Mouse (Mus musculus) urinary bladder, postnatal 4 days (tissue): ENCODE results near the gene Rtn4rl2.
A peak's percentile ranks its signal among the peaks of the same experiment; 100 is the strongest.

ENCODE experiments used
- DNase-seq, 2 experiments: peaks; one replicate each; pipeline ENCODE4 v3.0.0; 2021 to 2022; ENCODE audit warnings: low spot score in 2 of 2

The Rtn4rl2 gene

DNA sequence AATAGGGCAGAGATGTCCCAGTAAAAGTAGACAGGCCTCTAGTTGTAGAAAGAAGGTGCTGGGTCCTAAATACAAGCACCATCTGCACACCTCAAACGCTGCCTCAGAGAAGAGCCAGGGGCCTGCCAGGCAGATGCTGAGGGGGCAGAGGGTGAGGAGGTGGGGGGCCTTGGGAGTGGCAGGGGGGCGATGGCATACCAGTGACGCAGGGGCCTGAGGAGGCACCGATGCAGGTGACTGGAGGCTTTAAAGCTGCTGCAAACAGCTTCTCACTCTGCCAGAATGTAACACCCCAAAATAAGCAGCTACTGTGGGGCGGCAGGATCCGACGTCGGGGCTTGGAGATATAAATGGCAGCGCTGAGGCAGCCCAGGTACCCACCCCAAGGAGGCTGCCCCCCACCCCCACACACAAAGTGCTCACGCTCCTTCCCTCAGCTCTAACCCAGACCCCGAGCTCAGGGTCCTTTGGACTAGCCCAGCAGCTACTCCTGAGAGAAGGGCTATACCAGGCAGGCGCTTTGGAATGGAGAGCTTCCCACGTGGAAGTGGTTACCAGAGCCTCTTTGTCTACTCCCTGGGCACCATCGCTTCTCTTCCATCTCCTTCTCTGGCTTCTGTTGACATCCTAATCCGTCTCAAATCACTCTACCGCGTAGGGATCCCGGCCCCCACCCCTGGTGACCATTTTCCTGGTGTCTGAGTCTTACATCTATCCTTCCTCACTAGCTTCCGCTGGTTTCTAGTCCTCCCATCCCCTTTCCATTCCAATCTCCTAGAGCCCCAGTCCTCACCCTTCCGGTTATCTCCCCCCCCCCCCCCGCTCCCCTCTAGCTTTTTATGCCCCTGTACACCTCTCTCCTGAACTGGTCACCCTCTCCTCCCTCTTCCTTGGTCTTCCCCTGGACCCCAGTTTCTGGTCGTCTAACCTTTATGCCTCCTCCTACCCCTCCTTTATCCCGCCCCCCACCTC is 1.1 kb downstream of the Rtn4rl2 start:
- no peak for DNase-seq

DNA sequence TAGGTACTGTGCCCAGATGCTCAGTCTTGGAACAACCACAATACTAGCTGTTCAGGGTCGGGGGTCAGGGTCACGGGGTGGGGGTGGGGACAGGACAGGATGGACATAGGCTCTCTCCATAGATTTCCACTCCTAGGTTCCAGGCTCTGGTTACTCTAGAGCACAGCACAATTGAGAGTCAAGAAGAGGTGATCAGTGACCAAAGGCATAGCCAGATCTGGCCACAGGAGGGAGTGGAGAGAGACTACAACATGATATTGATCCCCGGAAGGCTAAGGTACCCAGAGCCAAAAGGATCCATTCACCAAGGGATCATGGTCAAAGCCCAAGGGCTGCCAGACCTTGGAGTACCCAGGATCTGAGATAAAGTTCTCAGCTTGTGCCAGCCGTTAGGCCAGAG is 1.9 kb downstream of the Rtn4rl2 start:
- DNase-seq = no peak

DNA sequence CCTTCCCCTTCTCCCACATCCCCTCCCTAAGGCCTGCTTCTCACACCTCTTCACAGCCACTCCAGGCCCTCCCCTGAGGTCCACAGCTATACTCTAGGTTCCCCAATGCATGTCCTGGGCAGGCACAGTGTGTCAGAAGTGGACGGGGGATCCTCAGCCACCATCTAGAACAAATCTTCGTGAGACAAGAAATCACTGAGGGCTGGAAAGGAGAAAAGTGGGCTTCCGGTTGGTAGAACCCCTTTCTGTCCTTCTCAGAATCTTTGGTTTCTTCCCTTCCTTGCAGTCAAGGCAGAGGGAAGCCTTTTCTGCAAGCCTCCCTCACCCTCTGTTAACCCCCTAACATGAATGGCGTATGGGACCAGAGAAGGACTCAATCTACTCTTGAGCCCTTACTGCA is 2.6 kb downstream of the Rtn4rl2 start:
- DNase-seq = no peak

DNA sequence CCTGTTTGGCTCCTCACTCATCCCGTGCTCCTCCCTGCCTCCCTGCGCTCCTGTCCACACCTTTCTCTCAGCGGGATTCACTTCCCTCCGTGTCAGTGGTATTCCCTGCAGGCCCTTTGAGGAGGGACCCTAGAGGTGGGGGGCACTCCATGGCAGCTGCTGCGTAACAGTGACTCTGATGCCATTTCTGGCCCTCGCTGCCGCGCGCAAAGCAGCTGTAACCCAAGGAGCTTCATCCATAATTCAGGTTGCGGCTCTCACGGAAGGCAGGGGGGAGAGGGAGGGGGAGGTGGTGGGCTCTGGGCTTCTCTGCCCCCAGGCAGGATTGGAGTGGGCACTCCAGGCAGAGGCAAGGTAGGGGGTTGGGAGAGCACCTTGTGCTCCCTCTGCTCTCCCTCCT is 3.0 kb downstream of the Rtn4rl2 start:
- no peak for DNase-seq

DNA sequence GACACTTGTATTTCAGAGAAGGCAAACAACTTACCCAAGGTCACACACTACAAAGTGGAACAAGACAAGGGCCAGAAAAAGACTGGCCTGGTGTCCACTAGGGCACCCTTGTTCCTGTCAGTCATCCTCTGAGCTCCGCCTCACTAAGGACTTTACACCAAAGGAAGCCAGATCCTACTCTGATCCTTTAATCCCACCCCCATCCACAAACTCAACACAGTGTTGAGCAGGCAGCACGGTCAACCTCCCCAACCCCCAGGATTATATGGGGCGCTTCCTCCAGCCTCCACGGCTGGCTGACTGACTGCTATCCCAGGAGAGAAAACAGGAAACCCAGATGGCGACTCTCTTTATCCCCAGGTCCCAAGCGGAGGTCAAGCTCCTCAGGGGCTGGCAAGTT is 3.4 kb downstream of the Rtn4rl2 start:
- DNase-seq = no peak

DNA sequence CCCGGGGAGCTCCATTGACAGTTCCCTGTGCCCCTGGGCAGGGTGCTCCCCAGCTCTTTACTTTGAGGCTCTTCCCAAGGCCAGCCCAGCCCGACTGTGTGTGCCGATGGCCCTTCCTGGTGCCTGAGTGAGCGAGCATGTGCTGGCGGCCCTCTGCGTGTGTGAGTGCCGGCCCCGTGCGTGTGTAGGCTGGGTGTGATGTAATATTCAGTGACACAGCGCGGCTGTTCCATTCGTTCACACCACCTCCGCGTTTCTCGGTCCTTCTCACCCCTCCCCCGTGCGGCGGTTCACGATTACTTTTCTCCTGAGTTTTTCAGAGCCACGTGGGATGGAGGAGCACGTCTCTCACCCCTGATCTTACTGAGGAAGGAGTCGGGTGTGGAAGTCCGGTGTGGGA is 3.9 kb downstream of the Rtn4rl2 start:
- no peak for DNase-seq

DNA sequence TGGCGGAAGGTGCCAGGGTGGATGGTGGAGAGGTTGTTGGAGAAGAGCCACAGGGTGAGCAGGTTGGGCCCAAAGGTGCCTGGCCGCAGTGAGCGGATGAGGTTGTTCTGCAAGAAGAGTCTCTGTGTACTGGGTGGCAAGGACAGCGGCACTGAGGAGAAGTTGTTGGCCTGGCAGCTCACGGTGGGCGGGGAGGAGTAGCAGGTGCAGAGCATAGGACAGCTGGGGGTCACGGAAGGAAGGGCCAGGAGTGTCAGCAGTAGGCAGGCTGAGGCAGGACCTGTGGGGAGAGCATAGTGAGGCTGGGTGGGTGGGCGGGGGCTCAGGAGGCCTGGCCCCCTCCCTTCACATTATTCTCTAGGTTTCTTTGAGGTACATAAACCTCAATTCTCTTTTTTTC is 5.9 kb downstream of the Rtn4rl2 start:
- no peak for DNase-seq

DNA sequence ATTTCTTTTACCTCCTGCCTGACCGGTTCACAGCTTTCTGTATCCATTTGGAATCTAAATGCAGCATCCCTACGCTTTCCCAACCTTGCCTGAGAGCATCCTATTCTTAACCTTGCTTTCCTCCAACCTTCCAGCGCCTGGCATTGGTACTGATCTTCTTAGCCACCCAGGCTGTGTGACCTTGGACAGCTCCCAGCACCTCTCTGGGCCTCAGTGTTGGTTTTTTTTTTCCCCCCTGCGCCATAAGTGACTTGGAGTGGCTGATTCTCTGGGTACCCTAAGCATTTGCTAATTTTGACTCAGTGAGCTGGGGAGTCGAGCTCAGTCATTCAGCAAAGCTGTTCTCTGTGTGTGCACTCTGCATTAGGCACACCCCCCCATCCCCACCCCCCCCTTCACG is 10.7 kb downstream of the Rtn4rl2 start:
- DNase-seq = no peak

DNA sequence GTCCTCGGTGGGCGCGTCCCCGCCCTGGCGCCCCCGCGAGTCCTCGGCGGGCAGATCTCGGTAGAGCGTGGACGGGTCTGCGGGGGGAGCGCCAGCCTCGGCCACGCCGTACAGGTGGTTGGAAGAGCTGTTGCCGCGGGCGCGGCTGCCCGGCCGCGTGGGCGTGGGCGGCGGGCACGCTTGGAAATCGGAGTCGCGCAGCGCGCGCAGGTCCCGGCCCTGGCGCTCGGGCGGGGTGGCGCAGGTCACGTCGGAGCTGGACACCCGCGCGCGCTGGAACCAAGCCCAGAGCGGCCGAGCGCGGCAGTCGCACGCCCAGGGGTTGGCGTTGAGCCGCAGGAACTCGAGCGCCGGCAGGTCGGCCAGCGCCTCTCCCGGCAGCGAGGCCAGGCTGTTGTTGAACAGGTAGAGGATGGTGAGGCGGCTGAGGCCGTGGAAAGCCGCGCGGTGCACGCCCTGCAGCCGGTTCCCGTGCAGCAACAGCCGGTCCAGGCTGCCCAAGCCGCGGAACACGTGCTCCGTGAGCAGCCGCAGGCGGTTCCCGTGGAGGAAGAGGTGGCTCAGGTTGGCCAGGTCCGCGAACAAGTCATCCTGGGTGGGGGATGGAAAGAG is 14.3 kb downstream of the Rtn4rl2 start:
- peak in 1 of 2 experiments; percentile 29 for DNase-seq

DNA sequence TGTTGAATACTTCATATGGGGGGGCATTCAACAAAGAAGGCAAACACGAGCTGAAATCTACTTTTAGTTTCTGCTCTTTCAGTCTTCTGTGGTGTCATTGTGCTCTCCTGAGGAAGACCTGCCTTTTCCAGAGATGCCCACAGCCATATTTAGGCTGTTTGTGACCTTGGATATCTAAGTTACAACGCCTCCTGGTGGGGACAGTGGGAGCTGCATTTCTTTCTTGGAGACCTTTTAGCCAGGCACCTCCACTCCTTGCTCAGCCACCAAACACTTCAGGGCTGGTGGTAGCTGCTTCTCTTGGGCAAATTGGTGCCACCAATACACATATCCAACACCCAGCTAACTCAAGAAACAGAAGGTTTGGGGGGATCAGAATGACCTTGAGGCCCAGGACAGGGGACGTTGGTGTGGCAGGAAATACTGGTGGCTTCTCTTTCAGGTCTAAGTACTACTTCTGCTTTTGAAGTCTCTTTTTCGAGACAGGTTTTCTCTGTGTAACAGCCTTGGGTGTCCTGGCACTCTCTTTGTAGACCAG is 15.8 kb downstream of the Rtn4rl2 start:
- DNase-seq = no peak

DNA sequence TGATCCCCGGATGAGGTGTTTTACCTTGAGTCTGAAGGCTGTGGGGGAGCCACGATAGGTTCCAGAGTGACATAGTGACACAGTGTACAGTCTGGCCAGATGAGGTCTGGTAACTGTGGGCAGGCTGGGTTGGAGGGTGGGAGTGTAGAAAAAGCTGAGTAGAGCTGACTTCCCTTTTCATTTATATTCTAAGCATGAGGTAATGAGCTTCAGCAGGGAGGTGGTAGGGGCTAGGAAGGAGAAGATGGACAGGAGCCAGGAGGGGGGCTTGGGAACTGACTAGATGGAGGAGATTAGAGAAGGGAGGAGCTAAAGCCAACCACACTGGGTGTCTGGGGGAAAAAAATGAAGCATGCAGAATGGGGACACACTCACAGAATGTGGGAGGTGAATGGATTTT is 17.5 kb downstream of the Rtn4rl2 start:
- no peak for DNase-seq

DNA sequence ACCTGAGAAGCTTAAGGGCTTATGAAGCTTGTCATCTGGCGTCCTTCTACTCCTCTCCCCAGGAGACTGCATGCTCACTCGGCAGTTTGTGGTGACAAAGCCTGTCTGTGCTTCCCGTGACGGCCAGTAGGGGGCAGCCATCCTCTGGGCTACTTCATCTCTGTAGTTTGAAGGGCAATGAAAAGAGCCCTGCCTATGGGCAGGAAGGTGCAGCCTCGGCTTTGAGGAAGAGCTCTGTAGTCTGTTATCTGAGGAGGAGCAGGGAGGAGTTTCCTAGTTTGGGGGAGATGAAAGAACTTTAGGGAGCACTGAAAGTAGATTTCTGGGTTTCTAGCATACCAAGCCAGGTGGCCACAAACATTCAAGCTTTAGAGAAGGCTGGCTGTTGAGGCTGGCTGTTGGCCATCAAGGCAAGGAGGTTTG is 18.0 kb downstream of the Rtn4rl2 start:
- DNase-seq = peak; percentile 38 to 73

DNA sequence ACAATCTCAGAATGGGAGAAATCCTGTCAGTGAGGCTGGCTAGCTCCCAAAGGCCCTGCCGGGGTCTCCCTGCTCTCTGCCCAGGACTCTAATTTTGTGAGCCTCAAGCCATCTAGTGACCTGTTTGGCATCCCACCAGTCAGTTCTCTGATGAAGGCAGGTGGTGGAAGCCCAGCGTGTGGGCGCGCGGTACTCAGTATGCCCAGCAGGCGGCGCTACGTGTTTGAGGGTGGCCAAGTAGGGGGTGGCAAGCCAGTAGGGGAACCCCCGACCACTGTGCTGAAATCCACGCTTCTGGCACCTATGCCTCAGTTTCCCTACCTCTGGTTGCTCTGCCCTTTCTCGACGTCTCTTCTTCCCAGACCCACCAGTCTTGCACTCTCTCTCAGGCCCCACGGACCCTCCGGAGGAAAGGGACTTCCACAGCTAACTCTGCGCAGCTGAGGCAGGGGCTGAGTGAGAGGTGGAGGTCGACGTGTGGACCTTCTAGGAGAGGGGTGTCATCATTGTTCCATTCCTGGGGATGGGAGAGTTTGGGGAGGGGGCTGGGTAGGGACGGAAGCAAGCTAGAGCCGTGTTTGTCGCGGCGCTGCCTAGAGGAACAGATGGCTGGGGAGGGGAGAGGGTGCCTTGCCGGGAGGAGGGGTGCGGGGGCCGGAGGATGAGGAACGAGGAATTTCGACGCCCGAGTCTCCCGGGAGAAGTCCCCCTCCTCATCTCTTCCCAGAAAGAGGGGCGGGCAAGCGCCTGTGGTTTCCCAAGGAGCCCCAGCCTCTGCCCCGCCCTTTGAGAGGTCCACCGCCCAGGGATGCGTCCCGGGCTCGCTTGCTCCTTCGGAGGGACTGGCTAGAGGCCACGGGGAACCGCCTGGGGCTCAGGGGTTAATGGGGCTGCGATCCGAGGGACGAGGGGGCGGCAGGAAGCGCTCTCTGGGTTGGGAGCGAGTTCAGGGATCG is 20.6 kb downstream of the Rtn4rl2 start:
- peak in 1 of 2 experiments; percentile 75 for DNase-seq

DNA sequence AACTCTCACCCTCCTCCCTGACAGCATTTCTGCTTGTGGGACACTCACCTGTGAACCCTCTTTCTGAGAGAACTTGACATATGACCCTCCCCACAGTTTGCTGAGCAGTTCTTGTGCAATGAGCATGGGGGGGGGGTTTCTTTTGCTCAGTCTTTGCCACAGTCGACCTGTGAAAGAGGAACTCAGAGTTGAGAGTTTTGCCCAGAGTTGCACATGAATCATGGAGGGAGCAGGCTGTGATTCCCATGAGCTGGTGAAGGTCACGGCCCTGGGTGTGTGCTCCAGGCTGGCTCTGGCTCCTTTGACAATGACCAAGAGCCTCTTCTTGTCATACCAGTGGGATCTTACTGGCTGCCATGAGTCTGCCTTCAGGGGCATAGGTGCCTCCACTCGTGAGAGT is 24.3 kb downstream of the Rtn4rl2 start:
- DNase-seq = no peak

DNA sequence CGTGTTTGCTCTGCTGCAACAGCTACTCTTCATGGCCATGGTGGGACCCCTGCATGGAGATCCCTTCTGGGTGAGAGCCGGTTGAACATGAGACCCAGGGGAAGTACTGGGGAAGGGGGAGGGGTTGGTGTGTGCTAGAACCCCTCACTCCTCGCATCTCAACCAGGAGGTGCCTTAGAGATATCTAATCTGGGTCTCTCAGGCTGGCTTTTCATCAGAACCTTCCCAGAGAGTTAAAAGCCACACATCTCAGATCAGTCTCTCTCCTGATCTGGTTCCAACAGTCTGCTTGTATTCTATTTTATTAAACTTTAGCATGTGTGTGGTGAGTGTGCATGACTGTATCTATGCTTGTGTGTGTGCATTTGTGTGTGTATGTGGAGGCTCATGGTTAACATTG is 25.1 kb downstream of the Rtn4rl2 start:
- no peak for DNase-seq

DNA sequence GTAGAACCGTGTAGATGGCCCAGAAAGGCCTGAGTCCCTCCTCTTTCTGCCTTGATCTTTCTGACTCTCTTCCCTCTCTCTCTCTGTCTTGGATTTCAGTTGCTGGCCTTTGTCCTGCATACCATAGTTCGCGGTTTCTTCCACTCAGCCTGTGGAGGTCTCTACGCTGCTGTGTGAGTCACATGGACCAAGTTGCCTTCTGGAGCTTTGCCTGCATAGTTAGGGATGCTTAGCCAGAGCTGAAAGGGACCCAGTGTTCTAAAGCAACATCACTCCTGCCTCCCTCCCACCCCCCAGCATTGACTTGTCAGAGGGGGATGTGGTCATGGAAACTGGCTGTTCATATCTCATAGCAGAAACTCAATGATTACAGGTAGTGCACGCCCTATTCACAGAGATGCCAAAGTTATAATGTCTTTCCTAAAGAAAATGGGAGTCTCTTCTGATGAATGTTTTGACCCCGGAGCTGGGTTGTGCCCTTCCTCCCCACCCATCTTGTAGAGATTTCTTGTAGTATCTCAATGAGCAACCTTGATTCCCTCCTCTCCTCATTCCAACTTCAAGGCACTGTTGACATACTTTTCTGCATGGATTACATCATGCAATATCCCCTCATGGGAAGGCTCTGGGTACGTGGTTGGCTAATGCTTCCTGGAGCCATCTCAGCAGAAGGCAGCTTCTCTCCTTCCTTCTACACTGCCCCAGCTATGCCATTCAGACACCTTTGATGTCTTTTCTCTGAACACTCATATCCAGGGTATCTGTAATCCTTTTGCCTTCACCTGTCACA is 26.3 kb downstream of the Rtn4rl2 start:
- no peak for DNase-seq

DNA sequence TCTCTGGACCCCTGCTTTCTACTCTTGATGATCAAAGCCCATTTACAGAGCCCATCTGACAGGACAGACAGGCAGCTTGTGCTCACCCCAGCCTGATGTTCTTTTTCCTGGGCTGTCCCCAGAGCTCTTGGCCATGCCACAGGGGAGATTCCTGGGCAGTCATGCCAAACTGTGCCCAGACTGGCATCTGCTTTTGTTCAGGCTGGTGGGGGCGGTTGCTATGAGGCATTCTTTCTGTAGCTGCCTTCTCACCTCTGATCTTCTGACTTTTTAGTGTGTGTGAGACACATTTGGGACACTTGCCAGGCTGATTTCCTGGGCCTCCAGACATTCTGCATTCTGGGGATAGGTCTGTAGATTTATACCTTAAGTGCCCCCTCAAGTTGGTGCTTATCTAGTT is 28.0 kb downstream of the Rtn4rl2 start:
- DNase-seq = no peak

DNA sequence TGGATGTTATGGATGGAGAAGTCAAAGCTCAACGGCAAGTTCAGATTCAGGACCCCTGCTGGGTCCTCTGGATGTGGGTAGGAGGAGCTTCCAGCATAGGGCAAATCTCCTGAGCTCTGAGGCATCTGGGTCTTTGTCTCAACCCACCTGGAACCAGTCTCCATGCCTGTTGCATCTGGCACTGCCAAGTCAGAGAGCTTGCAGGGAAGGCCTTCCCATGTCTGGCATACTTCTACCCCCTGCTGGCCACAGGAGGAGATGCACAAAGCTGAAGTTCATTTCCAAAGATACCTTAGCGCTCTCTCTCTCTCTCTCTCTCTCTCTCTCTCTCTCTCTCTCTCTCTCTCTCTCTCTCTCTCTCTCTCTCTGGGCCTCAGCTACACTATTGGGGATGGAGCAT is 30.8 kb downstream of the Rtn4rl2 start:
- no peak for DNase-seq

DNA sequence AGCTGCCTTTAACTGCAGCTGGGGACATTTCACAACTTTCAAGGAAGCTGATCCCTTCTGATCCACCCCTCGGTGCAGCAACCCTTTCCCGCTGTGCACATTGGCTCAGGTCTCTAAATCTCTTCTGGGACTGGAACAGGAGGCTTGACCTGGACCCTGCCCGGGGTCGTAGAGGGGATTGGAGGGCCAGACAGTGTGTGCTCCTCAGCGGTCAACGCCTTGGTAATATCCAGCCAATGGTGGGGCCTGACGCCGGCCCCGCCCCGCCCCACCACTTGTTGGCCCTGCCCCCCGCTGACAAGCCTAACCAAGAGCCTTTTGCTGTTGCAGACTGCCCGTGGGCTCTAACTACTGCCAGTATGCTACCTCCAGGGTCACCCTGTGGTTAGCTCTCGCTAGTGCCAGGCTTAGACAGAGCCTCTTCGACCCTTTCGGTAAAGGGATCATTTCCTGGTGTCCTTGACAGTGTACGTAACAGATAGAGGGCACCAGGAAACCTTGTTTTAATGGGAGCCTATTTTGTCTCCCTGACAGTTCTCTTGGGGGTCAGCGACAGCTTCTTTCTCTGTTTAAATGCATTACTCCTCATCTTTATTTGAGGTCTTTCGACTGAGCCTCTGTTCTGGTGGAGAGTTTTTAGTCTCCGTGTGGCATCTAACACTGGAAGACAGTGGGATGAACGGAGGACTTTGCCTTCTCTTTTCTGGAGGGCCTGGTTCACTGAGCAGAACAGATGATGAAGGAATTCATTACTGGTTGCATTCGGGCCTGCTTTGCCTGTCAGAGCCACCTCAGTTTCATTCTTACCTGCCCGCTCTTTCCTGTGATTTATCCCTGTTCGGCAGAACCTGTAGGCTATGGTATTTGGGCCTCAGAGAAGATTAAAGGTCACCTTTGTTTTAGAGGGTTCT is 35.1 kb downstream of the Rtn4rl2 start:
- DNase-seq = peak in 1 of 2 experiments; percentile 45
